Mouse (Mus musculus) cerebellum, postnatal 4 days (tissue): ENCODE data around the gene Tmem191c.
"Not testable (repeated sequence)": the region's sequence is repeated elsewhere in the genome, so short reads cannot be mapped to it uniquely, and the experiment has no call there.

Source experiments
- DNase-seq, 2 experiments: peaks; one replicate each; pipeline ENCODE4 v3.0.0; 2022; ENCODE audit warnings: low spot score in 2 of 2, mixed read lengths in 1 of 2

Tmem191c gene

DNA sequence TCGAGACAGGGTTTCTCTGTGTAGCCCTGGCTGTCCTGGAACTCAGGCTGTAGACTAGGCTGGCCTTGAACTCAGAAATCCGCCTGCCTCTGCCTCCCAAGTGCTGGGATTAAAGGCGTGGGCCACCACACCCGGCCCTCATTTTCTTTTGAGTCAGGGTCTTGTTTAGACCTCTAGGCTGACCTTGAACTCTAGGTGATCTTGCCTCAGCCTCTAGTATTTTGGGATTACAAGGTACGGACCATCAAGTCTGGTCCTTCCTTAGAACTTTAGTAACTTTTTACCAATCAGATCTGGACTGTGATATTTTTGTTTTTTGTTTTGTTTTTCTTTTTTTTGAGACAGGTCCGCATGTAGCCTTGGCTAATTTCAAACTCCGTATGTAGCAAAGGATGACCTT lies at the start of gene Tmem191c:
Gene Tmem191c, plus strand, starts transcription at position 357 of the 400 bp plus-strand sequence.
- DNase-seq, result no peak

DNA sequence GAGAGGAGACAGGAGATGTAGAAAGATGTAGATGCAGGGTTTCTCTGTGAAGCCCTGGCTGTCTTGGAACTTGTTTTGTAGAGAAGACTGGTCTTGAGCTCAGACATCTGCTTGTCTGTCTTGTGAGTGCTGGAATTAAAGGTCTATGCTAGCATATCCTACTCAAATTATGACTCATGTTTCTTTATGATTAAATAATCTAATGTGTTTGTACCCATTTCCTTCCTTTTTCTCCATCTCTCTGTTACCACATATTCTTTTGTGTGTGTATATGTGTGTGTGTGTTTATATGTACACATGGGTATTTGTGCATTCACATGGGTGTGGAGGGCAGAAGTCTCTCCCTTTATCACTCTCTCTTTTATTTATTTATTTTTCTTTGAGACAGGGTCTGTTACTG lies 49.4 kb upstream of the Tmem191c start:
- DNase-seq, result no peak

DNA sequence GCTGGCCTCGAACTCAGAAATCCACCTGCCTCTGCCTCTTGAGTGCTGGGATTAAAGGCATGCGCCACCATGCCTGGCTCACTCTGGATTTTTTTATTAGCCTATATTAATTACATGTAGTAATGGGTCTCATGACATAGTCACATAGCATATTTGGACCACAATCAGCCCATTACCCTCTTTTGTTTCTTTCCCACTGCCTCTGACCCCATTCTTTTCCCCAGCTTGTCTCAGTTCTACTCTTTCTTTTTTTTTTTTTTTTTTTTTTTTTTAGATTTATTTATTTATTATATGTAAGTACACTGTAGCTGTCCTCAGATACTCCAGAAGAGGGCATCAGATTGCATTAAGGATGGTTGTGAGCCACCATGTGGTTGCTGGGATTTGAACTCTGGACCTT lies 44.4 kb upstream of the Tmem191c start:
- not testable (repeated sequence) for DNase-seq

DNA sequence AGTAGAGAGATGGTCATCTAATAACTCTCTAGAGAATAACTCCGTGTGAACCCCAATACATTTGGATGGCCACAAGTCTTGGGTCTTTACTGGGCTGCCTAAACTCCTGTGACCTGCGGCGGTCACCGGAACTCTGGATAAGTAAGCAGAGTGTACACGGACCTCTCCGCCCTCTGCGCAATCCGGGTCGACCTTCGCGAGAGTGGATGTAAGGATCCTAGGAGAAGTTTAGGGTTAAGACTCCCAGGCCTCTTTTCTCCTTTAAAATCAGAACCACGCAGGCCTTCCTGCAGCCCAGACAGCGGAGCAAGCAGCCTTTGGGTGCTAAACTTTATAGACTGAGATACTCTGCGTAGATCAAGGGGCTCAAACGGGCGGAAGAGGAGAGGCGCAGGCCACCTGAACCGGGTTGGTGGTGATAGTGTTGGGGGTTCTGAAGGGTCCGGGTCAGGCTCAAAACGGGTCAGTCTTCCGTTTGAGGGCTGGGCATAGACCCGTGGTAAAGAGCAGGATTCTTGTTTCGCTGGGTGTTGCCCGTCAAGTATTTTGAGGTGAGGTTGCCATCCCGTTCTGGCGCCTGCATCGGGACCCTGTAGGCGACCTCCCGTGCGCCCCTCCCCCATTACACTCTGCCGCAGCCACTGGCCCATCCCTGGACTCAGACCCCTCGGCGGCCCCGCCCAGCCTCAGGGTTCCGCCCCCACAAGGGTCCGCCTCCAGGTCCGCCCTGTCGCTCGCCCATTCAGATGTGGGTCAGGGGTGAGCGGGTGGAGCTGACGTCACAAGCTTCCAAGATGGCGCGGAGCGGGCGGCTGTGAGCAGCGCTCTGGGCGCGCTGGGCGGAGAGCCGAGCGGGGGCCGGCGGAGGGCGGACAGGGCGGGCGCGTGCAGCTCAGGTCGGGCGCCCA lies 42.8 kb upstream of the Tmem191c start, which contains the start of gene Hic2:
Gene Hic2, plus strand, starts transcription at position 779 of the 908 bp plus-strand sequence.
- peak; percentile 82 to 91 for DNase-seq

DNA sequence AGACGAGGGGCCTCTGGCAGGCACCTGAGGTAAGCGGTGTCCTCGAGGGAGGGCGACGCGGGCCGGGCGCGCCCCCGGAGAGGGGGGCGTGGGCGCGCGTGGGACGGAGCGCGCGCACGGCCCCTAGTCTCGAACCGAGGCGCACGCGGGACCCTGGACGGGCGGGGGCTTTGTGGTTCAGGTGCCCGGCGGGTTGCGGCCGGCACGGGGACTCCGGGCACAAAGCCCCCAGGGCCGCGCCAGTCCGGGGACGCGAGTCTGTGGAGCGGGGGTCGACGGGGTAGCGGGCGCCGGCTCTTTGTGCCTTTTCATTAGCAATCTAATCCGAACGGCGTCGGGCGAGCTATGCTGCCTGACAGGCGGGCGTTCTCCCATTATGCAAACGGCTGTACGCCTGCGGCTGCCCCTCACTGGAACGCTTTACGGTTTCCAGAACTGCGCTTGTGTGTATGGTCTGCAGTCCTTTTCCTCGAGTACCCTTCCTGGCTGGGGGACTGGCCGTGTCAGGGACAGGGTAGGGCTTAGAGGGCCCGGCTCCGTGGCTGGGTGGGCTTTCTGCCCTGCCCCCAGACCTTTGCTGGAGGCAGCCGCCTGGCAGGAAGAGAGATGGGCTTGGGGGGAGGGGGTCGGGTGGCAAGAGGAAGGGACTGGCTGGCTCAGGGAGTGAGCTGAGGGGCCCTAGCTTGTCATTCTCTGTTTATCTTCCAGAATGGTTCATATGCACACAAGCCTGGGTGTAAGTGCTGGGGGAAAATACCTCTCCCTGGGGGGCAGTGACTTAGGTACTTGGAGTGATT lies 42.0 kb upstream of the Tmem191c start:
- peak in 1 of 2 experiments; percentile 49 for DNase-seq

DNA sequence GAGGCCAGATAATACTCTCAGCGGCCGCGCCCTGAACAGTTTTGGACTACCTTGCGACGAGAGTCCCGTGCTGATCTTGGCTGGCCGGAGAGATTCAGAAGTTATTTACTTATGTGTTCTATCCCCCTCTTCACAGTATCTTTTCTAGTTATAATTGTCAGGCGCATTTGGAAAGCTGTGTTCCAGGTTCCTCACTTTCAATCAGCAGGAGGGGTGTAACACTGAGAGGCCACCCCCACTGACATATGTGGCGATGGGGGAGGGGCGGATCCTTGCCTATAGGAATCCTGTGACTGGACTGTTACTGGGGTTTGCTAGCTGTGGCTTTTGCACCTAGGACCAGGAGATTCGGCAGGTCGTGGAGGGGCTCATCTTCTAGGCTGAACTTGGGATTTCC lies 41.4 kb upstream of the Tmem191c start:
- DNase-seq, result peak in 1 of 2 experiments; percentile 38

DNA sequence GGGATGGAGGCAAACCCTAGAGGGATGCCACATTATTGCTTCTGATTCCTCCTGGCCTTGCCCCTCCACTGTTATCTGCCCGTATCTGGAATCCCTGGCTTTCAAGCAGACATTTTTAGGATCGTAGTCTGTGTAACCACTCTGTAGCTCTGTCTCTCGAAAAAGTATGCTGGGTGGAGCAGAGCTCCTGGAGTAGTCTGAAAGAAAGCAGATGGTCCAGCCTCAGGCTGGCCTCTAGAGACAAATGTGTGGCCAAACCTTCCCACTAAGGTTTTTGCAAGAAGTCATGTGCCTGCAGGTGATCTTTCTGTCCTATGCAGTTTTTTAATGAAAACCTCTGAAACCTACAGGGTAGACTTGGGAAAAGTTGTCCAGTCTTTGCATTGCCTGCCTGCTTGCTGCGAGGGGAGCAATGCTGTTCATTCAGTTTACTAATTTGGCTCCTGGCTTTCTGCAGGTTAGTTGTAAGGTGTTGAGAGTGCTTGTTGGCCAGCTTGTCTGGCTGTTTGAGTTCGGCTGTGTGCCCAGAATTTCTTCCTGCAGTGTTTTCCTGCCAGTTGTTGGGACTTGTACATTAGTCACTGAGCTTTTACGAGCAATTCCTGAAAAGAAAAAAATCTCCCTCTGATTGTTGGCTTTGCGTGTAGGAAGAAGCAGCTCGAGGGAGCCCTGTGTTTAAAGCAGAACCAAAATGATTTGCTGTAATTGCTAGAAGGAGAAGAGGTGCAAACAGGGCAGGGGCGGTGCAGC lies 40.8 kb upstream of the Tmem191c start:
- DNase-seq, result no peak

DNA sequence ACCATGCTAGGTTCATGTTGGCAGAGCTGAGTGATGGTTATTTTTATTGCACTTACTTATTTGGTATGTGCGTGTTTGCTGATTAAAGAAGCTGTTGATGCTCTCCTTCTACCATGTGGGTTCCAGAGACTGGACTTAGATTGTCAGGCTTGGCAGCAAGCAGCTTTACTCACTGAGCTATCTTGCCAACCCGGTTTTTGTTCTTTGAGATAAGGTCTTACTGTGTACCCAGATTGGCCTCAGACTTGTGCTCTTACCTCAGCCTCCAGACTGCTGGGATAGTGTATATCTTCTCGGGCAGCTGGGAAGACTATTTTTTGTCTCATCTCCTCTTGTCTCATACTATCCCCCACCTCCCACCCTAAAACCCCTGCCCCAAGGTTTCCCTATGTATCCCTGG lies 38.2 kb upstream of the Tmem191c start:
- no peak for DNase-seq

DNA sequence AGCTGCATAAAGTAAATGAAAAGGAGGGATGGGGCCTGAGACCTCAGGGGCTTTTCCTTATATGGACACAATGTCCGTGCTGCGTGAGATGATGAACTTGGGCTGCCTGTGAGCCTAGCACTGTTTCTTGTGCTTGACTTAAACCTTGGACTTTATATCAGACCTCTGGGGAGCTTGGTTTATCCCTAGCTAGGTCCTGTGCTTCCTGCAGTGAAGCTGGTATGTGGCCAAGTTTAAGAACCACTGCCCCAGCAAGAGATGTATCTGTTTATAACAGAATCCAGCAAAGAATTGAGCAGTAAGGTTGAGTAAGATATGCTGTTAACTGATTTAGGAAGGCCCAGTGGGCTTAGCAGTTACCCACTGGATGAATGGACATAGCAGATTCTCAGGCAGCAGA lies 36.5 kb upstream of the Tmem191c start:
- no peak for DNase-seq

DNA sequence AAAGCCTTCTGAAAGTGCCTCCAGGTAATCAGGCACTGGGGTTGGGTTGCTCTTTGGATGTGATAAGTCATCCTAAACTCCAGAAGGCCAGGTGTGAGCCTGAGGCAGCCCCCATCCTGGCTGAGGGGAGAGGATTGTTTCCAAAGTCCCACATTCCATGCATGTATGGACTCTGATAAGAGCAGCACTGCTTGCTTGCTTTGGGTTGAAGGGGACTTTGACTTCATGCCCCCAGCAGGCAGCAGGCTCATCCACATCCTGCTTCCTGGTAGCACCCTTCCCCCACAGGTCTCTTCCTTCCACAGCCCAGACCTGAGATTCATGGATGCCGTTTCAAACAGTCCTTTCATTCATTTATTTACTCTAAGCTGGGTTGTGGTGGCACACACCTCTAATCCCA lies 32.1 kb upstream of the Tmem191c start:
- no peak for DNase-seq

DNA sequence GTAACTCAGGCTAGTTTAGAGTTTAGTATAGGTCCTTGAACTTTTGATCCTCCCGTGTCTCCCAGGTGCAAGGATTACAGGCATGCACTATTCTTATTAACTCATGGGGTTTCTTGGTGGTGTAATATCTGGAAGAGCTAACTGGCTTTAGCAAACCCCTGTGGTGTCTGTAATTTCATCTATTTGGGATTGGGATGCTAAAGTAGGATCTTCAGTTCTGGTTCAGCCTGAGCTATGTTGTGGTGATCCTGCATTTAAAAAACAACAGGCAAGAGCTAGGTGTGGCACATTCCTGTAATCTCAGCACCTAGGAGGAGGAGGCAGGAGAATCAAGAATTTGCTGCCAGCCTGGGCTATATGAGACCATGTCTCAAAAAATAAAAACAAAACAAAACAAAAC lies 30.9 kb upstream of the Tmem191c start:
- no peak for DNase-seq

DNA sequence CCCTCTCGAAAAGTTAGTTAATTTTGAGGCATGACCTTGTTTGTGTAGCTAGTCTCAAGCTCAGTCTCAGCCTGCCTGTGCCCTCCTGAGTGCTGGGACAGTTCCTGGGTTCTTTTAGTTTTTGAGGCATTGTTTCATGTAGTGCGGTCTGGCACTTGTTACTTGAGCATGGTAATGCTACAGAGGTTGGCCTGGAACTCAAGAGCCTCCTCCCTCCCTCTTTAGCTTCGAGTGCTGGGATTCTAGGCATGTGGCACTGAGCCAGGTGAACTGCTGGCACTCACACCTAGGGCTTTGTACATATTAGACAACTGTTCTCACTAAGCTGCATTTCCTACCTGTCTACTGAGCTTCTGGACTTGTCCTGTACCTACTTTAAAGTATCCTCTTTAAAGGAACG lies 28.1 kb upstream of the Tmem191c start:
- no peak for DNase-seq

DNA sequence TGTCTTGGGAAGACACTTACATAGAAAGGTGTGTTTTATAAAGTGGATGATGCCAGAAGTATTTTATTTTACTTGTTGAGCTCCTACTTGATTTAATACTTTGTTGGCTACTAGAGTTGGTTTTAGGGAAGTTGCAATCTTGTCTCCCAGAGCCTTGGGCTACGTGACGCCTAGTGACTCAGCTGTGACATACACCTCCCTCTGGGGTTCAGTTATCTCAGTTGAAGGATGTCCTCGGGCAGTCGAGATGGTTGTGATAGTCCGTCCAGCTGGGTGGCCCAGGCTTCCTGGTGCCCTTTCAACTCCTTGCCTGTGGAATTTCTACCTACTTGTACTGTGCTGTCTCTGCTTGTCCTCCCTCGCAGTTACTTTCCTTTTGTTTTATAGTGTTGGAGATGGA lies 26.7 kb upstream of the Tmem191c start:
- DNase-seq, result no peak

DNA sequence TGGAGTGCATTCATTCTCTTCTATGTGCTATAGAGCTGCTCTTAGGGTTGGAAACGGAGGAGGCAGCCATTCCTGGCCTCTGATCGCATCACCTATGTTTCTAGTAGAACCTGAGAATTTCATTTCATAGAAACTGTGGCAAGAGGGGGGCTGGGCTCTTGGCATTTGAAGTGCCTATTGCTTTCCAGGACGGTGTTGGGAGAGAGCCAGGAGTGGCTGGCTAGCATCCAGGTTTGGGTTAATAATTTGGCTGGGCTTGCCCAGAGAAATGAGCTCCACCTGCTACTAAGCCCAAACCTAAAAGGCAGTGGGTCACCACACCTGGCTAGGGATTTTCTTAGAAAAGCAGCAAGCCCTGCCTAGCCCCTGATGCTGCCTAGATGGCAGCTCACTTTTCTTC lies 24.3 kb upstream of the Tmem191c start:
- peak; percentile 63 to 90 for DNase-seq

DNA sequence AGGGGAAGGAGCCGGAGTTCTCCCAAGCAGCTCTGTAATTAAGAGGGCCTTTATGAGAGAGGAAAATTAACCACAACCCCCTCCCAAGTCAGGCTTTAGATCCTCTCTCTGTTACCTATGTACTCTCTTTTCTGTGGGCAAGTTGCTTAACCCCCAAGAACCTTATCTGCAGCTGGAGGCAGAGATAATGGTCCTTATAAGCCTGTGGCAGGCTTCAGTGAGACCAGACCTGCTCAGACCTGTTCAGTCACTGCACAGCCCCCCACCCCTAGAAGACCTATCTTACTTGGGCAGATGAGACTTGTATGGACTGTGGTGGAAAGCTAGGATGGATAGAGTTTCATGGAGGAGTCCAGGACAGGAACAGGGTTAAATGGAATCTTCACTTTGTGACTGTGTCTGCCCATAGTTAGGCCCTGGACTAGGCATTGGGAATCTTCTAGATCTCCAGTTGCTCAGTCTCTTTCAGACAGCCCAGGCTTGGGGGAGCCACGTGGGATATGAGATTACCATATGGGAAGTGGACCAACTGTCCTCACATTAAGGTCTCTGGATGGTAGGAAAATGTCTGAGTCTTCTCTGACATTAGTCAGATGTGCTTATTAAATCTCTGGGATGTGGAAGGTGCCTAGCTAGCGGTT lies 23.7 kb upstream of the Tmem191c start:
- DNase-seq, result no peak

DNA sequence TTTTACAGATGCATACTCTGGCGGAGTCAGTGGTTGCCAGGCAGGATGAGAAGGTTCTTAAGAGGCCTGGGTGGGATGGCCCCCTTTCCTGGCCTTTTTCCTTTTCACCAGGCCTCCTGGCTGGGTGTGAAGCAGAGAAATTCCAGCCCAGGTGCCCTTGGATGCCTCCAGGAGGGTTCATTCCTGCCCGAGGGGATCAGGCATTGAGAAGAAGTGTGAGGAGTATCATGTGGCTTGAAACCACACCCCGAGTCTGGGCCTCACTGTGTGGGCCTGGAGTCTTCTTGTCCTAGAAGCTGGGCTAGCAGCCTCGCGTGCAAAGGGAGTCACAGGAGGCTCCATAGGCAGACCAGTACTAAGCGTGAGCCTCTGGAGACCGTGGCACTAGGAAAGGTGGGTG lies 23.0 kb upstream of the Tmem191c start:
- DNase-seq, result no peak

DNA sequence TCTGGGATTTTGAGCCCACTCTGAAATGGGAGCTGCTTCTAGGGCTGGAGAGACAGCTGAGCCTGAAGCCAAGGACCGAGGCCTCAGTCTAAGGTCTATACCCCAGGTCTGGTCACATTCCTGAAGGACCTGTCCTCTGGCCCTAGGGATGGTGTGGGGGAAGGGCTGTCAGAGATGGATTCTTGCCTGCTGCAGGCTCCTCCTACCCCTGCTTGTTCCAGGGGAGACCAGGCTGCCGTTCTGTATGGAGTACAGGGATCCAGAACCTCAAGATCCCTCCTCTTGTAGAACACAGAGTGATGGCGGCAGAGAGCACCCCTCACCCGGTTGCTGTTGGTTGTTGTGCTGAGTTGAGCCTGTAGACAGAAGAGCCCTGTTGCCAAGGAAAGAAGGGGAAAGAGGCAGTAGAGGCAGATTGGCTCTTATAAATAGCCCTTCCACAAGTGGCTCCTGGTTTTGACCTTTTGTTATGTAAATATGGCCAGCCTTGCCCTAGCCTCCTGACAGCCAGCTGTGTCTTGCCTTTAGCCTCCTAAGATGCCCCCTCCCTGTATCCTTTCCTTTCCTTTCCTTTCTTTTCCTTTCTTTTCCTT lies 21.8 kb upstream of the Tmem191c start:
- DNase-seq, result no peak

DNA sequence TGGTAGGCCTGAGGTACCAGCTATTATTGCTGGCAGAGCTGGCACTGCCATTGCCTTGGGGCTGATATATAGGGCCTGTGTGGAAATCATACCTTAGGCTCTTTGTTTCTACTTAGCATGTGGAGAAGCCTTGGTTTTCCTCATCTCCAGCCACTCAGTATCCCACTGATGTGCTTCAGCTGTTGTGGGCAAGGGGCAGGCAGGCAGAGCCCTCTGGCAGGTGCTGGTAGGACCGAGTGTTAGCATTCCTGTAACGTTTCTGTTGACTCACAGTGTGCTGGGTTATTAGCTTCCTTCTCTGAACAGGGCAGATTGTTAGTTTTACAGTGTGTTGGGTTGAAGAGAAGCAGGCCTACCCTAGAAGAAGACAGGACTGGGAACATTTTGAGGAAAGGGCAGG lies 20.6 kb upstream of the Tmem191c start:
- DNase-seq, result no peak

DNA sequence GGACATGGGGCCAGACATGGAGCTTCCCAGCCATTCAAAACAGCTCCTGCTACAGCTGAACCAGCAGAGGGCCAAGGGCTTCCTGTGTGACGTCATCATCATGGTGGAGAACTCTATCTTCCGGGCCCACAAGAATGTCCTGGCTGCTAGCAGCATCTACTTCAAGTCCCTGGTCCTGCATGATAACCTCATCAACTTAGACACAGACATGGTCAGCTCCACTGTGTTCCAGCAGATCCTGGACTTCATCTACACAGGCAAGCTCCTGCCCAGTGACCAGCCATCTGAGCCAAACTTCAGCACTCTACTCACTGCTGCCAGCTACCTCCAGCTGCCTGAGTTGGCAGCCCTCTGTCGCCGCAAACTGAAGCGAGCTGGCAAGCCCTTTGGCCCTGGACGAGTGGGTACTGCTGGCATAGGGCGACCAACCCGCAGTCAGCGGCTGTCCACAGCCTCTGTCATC lies 18.5 kb upstream of the Tmem191c start:
- peak in 1 of 2 experiments; percentile 72 for DNase-seq

DNA sequence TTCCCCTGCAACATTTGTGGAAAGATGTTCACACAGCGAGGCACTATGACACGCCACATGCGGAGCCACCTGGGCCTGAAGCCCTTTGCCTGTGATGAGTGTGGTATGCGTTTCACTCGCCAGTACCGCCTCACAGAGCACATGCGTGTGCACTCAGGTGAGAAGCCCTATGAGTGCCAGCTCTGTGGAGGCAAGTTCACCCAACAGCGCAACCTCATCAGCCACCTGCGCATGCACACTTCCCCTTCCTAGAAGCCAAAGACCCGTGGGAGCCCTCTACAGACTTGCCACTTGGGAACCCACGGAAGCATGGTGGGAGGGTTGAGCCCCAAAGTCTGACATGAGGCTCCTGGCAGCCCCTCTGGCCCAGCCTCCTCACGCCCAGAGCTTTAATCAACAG lies 17.0 kb upstream of the Tmem191c start:
- DNase-seq, result no peak

DNA sequence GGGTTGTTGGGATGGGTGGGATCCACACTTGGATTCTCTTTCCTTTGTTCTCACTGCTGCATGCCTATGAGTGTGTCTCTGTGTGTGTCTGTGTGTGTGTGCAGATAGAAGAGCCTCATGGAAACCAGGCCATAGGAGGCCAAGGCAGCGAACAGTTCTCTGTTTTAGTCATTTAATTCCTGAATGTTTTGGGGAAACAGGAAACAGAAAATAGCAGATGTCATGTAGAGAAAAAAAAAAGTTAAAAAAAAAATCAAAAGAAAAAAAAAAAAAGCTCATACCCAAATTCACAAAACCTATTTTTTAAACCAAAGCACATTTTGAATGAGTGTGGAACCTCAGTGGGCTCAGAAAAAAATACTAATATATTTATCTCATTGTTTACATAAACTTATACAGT lies 14.5 kb upstream of the Tmem191c start:
- no peak for DNase-seq
